Mouse (Mus musculus) erythroblast, embryonic 14.5 days (primary cell): ENCODE results near the gene Rpl27.

Experiments used
- GATA1 ChIP-seq: IDR thresholded peaks from 2 replicates; pipeline ENCODE4 v1.6.1; 2012; ENCODE audit warnings: low read length, inconsistent platforms, mixed read lengths
- TAL1 ChIP-seq: IDR thresholded peaks from 3 replicates; pipeline ENCODE4 v1.6.1; 2012; ENCODE audit warnings: low read length, inconsistent platforms, mixed read lengths

DNA sequence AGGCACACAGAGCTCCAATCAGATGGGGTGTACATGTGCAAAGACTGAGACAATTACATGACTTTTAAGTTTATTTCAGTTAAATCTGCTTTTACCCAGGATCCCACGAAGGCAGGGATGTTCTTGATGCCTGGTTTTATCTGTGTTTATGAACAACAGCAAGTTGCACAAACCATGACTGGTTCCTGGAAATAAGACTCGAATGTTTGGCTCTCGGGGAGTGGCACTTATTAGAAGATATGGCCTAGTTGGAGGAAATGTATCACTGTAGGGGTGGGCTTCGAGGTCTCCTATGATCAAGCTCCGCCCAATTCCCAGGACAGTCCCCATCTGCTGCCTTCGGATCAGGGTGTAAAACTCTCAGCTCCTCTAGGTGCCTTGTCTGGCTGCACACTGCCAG lies 44.0 kb downstream of the Rpl27 start:
- no peak for TF ChIP-seq GATA1
- no peak for TF ChIP-seq TAL1
